Mouse (Mus musculus) small intestine, adult 2 months (tissue): ENCODE data around the gene Foxp1. TPM values are rescaled to one million over a fixed set of nuclear protein-coding genes. Genes with fewer than 3 reads are reported as not detected.

Experiments used
- H3K27ac ChIP-seq: fragments of 200-500 bp; 2 replicates; pipeline ENCODE4 v1.5.1; 2012; ENCODE audit warnings: low read depth, low read length, control low read depth, inconsistent platforms; ENCODE audit not compliant: insufficient read depth
- H3K27me3 ChIP-seq: fragments of 200-500 bp; 2 replicates; pipeline ENCODE4 v1.6.1; 2012; ENCODE audit warnings: mild to moderate bottlenecking, moderate library complexity, low read length, inconsistent platforms; ENCODE audit not compliant: control insufficient read depth, insufficient read depth
- H3K36me3 ChIP-seq: fragments of 200-500 bp; 2 replicates; pipeline ENCODE4 v1.6.1; 2012; ENCODE audit warnings: mild to moderate bottlenecking, low read length, control low read depth, inconsistent platforms; ENCODE audit not compliant: control insufficient read depth, insufficient read depth
- H3K4me1 ChIP-seq: fragments of 200-500 bp; 2 replicates; pipeline ENCODE4 v1.6.1; 2012; ENCODE audit warnings: low read length, inconsistent platforms, mixed read lengths; ENCODE audit not compliant: control insufficient read depth, insufficient read depth, insufficient read length
- H3K4me3 ChIP-seq: fragments of 200-500 bp; 2 replicates; pipeline ENCODE4 v1.5.1; 2012; ENCODE audit warnings: low read depth, mild to moderate bottlenecking, control low read depth, inconsistent platforms, low read length, moderate library complexity
- CTCF ChIP-seq: fragments of 200-500 bp; IDR thresholded peaks from 2 replicates; pipeline ENCODE4 v1.5.1; 2012; ENCODE audit warnings: low read depth, mild to moderate bottlenecking, control low read depth, inconsistent platforms, low read length, moderate library complexity, mixed read lengths; ENCODE audit not compliant: insufficient replicate concordance, insufficient read length; ENCODE audit errors: extremely low read depth
- POLR2A ChIP-seq: fragments of 200-500 bp; IDR thresholded peaks from 2 replicates; pipeline ENCODE4 v1.6.1; 2012; ENCODE audit warnings: low read depth, mild to moderate bottlenecking, control low read depth, inconsistent platforms, low read length, moderate library complexity
- WGBS: fragments of 180-500 bp; shearing (Covaris S2); methylation state at CpG from one replicate; pipeline ENCODE4 v1.1.7; 2018; 5-methylcytosine and 5-hydroxymethylcytosine counted together
- polyA plus RNA-seq: library from polyadenylated mRNA; depleted of rRNA; stranded (reverse); fragments of >200 nt; gene quantifications from 2 replicates; pipeline ENCODE4 v1.2.3, GENCODE M21; 2012

Gene Foxp1
- polyA plus RNA-seq, 1 experiment = 52.2 TPM

DNA sequence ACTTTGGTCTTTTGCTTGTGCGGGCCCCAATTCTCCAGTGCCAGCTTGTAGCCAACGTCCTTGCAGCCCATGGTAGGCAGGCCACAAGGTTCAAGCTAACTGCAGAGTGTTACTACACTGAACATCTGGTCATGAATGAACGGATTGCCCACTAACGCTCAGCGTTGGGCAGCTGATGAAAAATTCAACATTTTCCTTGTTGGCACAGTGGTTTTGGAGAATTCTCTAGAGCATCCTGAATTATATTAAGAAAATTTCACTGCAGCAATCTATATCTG lies 183.2 kb downstream of the Foxp1 start:
- no peaks in the 10 kb centered on the region for H3K27me3 ChIP-seq
- no peak for TF ChIP-seq POLR2A
- no peak for TF ChIP-seq CTCF
- H3K4me3 ChIP-seq = no peak overlapping the region
- H3K4me1 ChIP-seq = peaks cover 16% of the 10 kb centered on the region; the same call in 1 of the 2 replicates
- 27% methylated on average over 5 of the region's 5 CpGs for WGBS
- H3K36me3 ChIP-seq = no peaks in the 10 kb centered on the region
- H3K27ac ChIP-seq = no peak overlapping the region

- Histone ChIP-seq H3K4me3 (no peak overlapping the region), H3K4me1 (peaks cover 16% of the 10 kb centered on the region; the same call in 1 of the 2 replicates), H3K27me3 (no peaks in the 10 kb centered on the region), H3K36me3 (no peaks in the 10 kb centered on the region), H3K27ac (no peak overlapping the region)
- TF ChIP-seq POLR2A (no peak), CTCF (no peak)
- WGBS = 61% methylated on average over 9 of the region's 9 CpGs
Measured at GRCm38 (mm10) chr6:99338593-99339342, 183.8 kb downstream of the Foxp1 start.

DNA sequence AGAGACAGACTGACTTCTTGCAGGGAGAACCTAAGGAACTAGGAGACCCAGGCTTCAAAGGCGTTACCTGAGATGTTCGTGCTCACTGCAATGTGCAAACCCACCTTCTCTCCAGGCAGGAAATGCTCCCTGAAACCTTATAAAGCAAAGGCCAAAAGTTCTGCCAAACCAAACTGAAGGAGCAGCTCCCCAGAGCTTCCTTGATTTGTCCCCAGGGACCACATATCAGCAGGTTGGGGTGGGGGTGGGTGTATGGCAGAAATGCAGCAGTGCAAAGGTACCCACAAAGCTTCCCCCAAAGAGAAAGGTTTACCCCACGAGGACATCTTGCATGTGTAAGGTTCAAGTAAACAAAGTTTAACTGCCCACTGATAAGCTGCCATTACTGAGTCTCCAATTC lies 184.3 kb downstream of the Foxp1 start:
- TF ChIP-seq CTCF (no peak), POLR2A (no peak)
- Histone ChIP-seq H3K27me3 (no peaks in the 10 kb centered on the region), H3K36me3 (no peaks in the 10 kb centered on the region), H3K27ac (no peak overlapping the region), H3K4me3 (no peak overlapping the region), H3K4me1 (peaks cover 13% of the 10 kb centered on the region; the same call in 1 of the 2 replicates)
- WGBS = 34% methylated on average over 3 of the region's 3 CpGs

DNA sequence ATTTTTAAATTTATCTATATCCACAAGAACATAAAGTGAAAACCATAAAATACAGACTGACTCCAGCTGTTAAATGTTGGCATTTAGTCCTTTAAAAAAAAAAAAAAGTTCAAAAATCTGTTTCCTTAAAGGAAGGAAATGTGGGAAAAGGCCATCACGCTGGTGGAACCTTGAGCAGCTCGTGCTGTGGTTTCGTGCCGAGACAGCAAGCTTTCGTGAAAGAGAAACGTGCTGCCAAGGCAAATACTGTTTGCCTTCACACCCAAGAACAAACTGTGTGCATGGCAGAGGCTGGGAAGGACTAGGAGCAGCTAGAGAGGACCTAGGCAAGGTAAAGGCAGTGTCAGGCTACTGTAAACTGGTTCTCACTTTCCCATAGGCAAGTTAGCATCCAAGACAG lies 184.9 kb downstream of the Foxp1 start:
- 11% methylated on average over 6 of the region's 6 CpGs for WGBS
- Histone ChIP-seq H3K4me3 (no peak overlapping the region), H3K36me3 (no peaks in the 10 kb centered on the region), H3K4me1 (peaks cover 13% of the 10 kb centered on the region; the same call in 1 of the 2 replicates), H3K27ac (peak overlapping the region; percentile 24), H3K27me3 (no peaks in the 10 kb centered on the region)
- TF ChIP-seq CTCF (no peak), POLR2A (no peak)

DNA sequence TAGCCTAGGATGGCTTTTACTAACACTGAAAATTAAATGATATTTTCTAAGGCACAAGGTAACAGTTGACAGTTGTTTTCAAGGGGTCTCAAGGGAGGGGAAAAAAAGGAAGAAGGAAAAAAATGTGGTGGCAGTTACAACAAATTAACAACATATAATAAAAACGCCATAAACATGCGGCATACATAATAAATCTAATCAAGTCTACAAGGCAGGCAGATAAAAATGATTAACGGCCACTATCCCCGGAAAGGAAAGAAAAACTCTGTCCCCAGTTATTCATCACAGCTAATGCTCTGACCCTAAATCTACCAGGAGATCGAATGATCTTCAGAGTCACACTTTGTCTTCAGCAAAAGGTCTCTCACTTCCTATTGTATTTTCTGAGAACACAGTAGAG lies 186.3 kb downstream of the Foxp1 start:
- Histone ChIP-seq H3K27me3 (no peaks in the 10 kb centered on the region), H3K36me3 (no peaks in the 10 kb centered on the region), H3K4me3 (no peak overlapping the region), H3K4me1 (peaks cover 13% of the 10 kb centered on the region; the same call in 1 of the 2 replicates), H3K27ac (peak overlapping the region; percentile 37; the same call in 1 of the 2 replicates)
- TF ChIP-seq POLR2A (no peak), CTCF (no peak)
- WGBS = 21% methylated on average over 5 of the region's 5 CpGs

- no peak overlapping the region for H3K4me3 ChIP-seq
- TF ChIP-seq CTCF = no peak
- TF ChIP-seq POLR2A = no peak
- H3K27me3 ChIP-seq = no peaks in the 10 kb centered on the region
- H3K4me1 ChIP-seq = peaks cover 13% of the 10 kb centered on the region; the same call in 1 of the 2 replicates
- WGBS = 68% methylated on average over 13 of the region's 13 CpGs
- H3K36me3 ChIP-seq = 0 out of 2 replicates have a peak, but pooled peaks cover 2% of the 10 kb centered on the region
- H3K27ac ChIP-seq = no peak overlapping the region
Measured at GRCm38 (mm10) chr6:99335174-99335830, 187.2 kb downstream of the Foxp1 start.

GRCm38 (mm10) chr6:99334255-99334654 lies 188.3 kb downstream of the Foxp1 start:
- H3K27me3 ChIP-seq = no peaks in the 10 kb centered on the region
- 96% methylated on average over 3 of the region's 3 CpGs for WGBS
- H3K27ac ChIP-seq = no peak overlapping the region
- no peak for TF ChIP-seq POLR2A
- no peak for TF ChIP-seq CTCF
- no peak overlapping the region for H3K4me3 ChIP-seq
- H3K4me1 ChIP-seq = peaks cover 14% of the 10 kb centered on the region; the same call in 1 of the 2 replicates
- H3K36me3 ChIP-seq = 0 out of 2 replicates have a peak, but pooled peaks cover 2% of the 10 kb centered on the region

DNA sequence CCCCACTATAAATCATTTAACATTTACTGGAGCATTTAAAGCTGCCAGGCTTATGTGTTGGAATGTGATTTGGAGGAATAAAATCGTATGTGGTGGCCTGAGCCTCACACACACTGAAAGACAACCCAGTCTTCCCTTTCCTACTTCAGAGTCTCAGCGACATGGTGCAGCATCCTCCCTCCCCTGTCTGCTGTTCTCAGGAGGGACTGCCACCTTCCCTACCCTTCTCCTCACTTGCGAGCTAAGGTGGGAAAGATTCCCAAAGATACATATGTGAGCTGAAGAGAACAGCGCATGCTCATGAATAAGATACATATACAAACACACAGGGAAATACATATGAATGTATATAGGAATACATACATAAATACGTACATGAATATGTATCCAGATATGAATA lies 189.4 kb downstream of the Foxp1 start:
- TF ChIP-seq POLR2A = no peak
- TF ChIP-seq CTCF = no peak
- WGBS = 93% methylated on average over 5 of the region's 5 CpGs
- Histone ChIP-seq H3K27me3 (no peaks in the 10 kb centered on the region), H3K27ac (no peak overlapping the region), H3K4me3 (no peak overlapping the region), H3K36me3 (0 out of 2 replicates have a peak, but pooled peaks cover 2% of the 10 kb centered on the region), H3K4me1 (peaks cover 10% of the 10 kb centered on the region; the same call in 1 of the 2 replicates)
